Mouse (Mus musculus) kidney, embryonic 14.5 days (tissue): ENCODE results near the gene Asic2. TPM values are rescaled to one million over a fixed set of nuclear protein-coding genes. Genes with fewer than 3 reads are reported as not detected.

Source experiments
- ATAC-seq: fragments of 200-750 bp; cut with Nextera tagmentation; 2 replicates; pipeline ENCODE4 v1.8.0; 2017; ENCODE audit warnings: moderate number of reproducible peaks, mild to moderate bottlenecking, moderate TSS enrichment, moderate library complexity; ENCODE audit not compliant: low FRiP score, low TSS enrichment
- H3K27ac ChIP-seq: fragments of 300-500 bp; sonication (generic); 2 replicates; pipeline ENCODE4 v1.5.1; 2014; ENCODE audit warnings: low read depth, mild to moderate bottlenecking, low read length, moderate library complexity, mixed read lengths
- H3K27me3 ChIP-seq: fragments of 300-500 bp; sonication (generic); 2 replicates; pipeline ENCODE4 v1.6.1; 2014; ENCODE audit warnings: mild to moderate bottlenecking, low read length; ENCODE audit not compliant: control insufficient read depth, insufficient read depth
- H3K36me3 ChIP-seq: fragments of 300-500 bp; sonication (generic); 2 replicates; pipeline ENCODE4 v1.6.1; 2014; ENCODE audit warnings: low read length, mixed read lengths; ENCODE audit not compliant: control insufficient read depth, insufficient read depth
- H3K4me1 ChIP-seq: fragments of 300-500 bp; sonication (generic); 2 replicates; pipeline ENCODE4 v1.6.1; 2014; ENCODE audit warnings: low read length, mixed read lengths; ENCODE audit not compliant: control insufficient read depth, insufficient read depth
- H3K4me2 ChIP-seq: fragments of 300-500 bp; sonication (generic); replicated peaks from 2 replicates; pipeline ENCODE4 v1.6.1; 2014; ENCODE audit warnings: low read depth, mild to moderate bottlenecking, low read length
- H3K4me3 ChIP-seq: fragments of 300-500 bp; sonication (generic); 2 replicates; pipeline ENCODE4 v1.5.1; 2014; ENCODE audit warnings: mild to moderate bottlenecking, low read length
- H3K9ac ChIP-seq: fragments of 300-500 bp; sonication (generic); 2 replicates; pipeline ENCODE4 v1.6.1; 2014; ENCODE audit warnings: low read depth, mild to moderate bottlenecking, low read length, moderate library complexity
- H3K9me3 ChIP-seq: fragments of 300-500 bp; sonication (generic); 2 replicates; pipeline ENCODE4 v1.6.1; 2016; ENCODE audit warnings: low read length; ENCODE audit not compliant: control insufficient read depth
- WGBS: fragments of 180-500 bp; shearing (Covaris S2); extraction: QIAGEN DNeasy Blood & Tissue Kit; methylation state at CpG from one replicate; pipeline ENCODE4 v1.1.7; 2014; 5-methylcytosine and 5-hydroxymethylcytosine counted together
- polyA plus RNA-seq: library from polyadenylated mRNA; unstranded; fragments of >200 nt; fragmentation: Nextera tagmentation; extraction: Ambion mirVana; gene quantifications from 2 replicates; pipeline ENCODE4 v1.2.1, GENCODE M21; 2014

Gene Asic2
- polyA plus RNA-seq, 1 experiment from 2014 or later = 3.4 TPM

GRCm38 (mm10) chr11:81079237-81079636 lies 889.0 kb downstream of the Asic2 start:
- no peaks in the 10 kb centered on the region for H3K36me3 ChIP-seq
- H3K4me3 ChIP-seq = no peak overlapping the region
- H3K9ac ChIP-seq = no peak overlapping the region
- no peak overlapping the region for H3K27ac ChIP-seq
- peaks cover 14% of the 10 kb centered on the region; the same call in 1 of the 2 replicates for H3K4me1 ChIP-seq
- no peak overlapping the region for H3K4me2 ChIP-seq
- H3K27me3 ChIP-seq = no peaks in the 10 kb centered on the region
- ATAC-seq = no peak
- WGBS = 44% methylated on average over 3 of the region's 3 CpGs
- no peaks in the 10 kb centered on the region for H3K9me3 ChIP-seq

DNA sequence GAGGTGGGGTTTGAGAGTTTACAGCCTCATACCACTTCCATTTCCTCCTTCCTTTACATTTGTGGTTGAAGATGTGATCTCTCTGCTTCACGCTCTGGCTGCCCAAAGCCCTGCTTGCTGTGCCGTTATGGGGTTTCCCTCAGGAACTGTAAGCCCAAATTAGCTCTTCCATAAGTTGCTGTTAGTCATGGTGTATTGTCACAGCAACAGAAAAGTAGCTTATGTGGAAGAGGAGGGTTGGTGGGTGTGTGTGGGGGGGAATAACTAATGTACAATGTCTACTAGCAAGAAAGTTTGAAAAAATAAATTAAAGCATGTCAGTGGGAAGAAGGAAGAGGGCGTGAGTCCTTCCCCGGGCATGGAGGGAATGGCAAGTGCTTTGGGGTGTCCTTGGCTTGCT lies 896.4 kb downstream of the Asic2 start:
- no peak overlapping the region for H3K4me3 ChIP-seq
- 93% methylated on average over 4 of the region's 4 CpGs for WGBS
- ATAC-seq = no peak
- no peaks in the 10 kb centered on the region for H3K4me1 ChIP-seq
- no peaks in the 10 kb centered on the region for H3K36me3 ChIP-seq
- no peaks in the 10 kb centered on the region for H3K9me3 ChIP-seq
- no peak overlapping the region for H3K9ac ChIP-seq
- H3K4me2 ChIP-seq = no peak overlapping the region
- H3K27ac ChIP-seq = no peak overlapping the region
- no peaks in the 10 kb centered on the region for H3K27me3 ChIP-seq

GRCm38 (mm10) chr11:81065386-81065785 lies 902.9 kb downstream of the Asic2 start:
- no peak overlapping the region for H3K4me3 ChIP-seq
- H3K9me3 ChIP-seq = no peaks in the 10 kb centered on the region
- no peaks in the 10 kb centered on the region for H3K4me1 ChIP-seq
- no peak overlapping the region for H3K4me2 ChIP-seq
- H3K9ac ChIP-seq = no peak overlapping the region
- H3K27ac ChIP-seq = no peak overlapping the region
- H3K36me3 ChIP-seq = no peaks in the 10 kb centered on the region
- no peak for ATAC-seq
- 81% methylated on average over 11 of the region's 11 CpGs for WGBS
- H3K27me3 ChIP-seq = no peaks in the 10 kb centered on the region

GRCm38 (mm10) chr11:81064006-81064405 lies 904.3 kb downstream of the Asic2 start:
- Histone ChIP-seq H3K9ac (no peak overlapping the region), H3K36me3 (no peaks in the 10 kb centered on the region), H3K27me3 (no peaks in the 10 kb centered on the region), H3K4me3 (no peak overlapping the region), H3K4me1 (no peaks in the 10 kb centered on the region), H3K9me3 (no peaks in the 10 kb centered on the region), H3K4me2 (no peak overlapping the region), H3K27ac (no peak overlapping the region)
- WGBS = 77% methylated on average over 2 of the region's 2 CpGs
- ATAC-seq = no peak

DNA sequence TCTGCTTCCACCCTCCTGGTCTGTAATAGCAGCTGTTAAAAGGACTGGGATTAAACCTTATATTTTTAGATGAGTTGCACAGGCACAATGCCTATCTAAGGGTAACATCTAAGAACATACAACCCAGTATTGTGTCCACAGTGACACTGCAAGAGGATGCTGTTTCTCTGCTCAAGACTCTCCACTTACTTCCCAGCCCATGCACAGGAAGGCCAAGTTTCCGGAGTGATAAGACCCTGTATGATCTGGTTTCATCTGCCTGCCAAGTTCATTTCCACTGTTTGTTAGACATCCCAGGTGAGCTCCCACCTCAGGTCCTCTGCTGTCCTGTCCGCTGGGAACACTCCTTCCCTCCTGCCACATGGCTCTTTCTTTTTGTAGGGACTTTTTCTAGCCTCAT lies 908.2 kb downstream of the Asic2 start:
- ATAC-seq = no peak
- Histone ChIP-seq H3K9ac (no peak overlapping the region), H3K27me3 (no peaks in the 10 kb centered on the region), H3K4me1 (0 out of 2 replicates have a peak, but pooled peaks cover 4% of the 10 kb centered on the region), H3K4me3 (no peak overlapping the region), H3K27ac (no peak overlapping the region), H3K9me3 (no peaks in the 10 kb centered on the region), H3K36me3 (no peaks in the 10 kb centered on the region), H3K4me2 (no peak overlapping the region)
- 85% methylated on average over 2 of the region's 2 CpGs for WGBS

- Histone ChIP-seq H3K4me1 (0 out of 2 replicates have a peak, but pooled peaks cover 4% of the 10 kb centered on the region), H3K4me3 (no peak overlapping the region), H3K4me2 (no peak overlapping the region), H3K9me3 (no peaks in the 10 kb centered on the region), H3K36me3 (no peaks in the 10 kb centered on the region), H3K9ac (no peak overlapping the region), H3K27me3 (no peaks in the 10 kb centered on the region), H3K27ac (no peak overlapping the region)
- no peak for ATAC-seq
- 85% methylated on average over 9 of the region's 9 CpGs for WGBS
Observed at GRCm38 (mm10) chr11:81059546-81059945, 908.7 kb downstream of the Asic2 start.

DNA sequence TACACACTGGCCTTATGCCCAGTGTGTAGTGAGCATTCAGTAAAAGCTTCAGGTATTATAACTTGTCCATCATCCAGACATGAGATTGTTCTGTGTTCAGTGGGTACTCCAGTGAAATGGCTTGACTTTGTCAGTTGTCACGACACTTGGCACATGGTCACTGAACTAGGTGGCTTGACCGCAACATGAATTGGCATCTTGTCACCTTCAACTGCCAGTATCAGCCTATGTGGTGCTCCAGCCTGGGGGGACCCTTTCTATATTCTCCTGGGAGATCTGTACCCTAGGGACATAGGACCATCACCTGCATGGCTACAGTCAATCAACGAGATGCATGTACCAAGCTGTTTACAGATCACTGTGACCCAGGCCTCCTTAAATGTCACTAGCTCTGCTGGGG lies 910.8 kb downstream of the Asic2 start:
- Histone ChIP-seq H3K4me2 (no peak overlapping the region), H3K27ac (no peak overlapping the region), H3K9me3 (no peaks in the 10 kb centered on the region), H3K4me1 (0 out of 2 replicates have a peak, but pooled peaks cover 4% of the 10 kb centered on the region), H3K36me3 (no peaks in the 10 kb centered on the region), H3K9ac (no peak overlapping the region), H3K4me3 (no peak overlapping the region), H3K27me3 (no peaks in the 10 kb centered on the region)
- no peak for ATAC-seq
- 79% methylated on average over 3 of the region's 3 CpGs for WGBS

DNA sequence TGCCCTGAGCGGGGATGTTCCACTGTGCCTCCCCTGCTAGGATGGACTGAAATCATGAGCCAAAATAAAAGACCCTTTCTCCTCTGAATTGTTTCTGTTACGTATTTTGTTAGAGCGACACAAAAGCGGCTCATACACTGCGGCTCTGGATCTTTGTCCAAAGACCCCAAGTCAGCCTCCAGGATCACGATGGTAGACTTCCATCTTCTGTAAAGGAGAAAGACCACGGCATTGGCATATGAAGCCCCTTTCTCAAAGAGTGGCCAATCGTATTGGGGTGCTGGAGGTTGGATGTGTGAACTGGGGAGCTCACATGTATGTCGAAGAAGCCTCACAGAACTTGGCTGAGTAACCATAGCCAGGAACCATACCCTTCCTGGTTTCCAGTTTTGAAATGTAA lies 911.5 kb downstream of the Asic2 start:
- Histone ChIP-seq H3K4me2 (no peak overlapping the region), H3K9me3 (no peaks in the 10 kb centered on the region), H3K27me3 (no peaks in the 10 kb centered on the region), H3K27ac (no peak overlapping the region), H3K4me3 (no peak overlapping the region), H3K9ac (no peak overlapping the region), H3K36me3 (no peaks in the 10 kb centered on the region), H3K4me1 (0 out of 2 replicates have a peak, but pooled peaks cover 4% of the 10 kb centered on the region)
- WGBS = 95% methylated on average over 9 of the region's 9 CpGs
- no peak for ATAC-seq

DNA sequence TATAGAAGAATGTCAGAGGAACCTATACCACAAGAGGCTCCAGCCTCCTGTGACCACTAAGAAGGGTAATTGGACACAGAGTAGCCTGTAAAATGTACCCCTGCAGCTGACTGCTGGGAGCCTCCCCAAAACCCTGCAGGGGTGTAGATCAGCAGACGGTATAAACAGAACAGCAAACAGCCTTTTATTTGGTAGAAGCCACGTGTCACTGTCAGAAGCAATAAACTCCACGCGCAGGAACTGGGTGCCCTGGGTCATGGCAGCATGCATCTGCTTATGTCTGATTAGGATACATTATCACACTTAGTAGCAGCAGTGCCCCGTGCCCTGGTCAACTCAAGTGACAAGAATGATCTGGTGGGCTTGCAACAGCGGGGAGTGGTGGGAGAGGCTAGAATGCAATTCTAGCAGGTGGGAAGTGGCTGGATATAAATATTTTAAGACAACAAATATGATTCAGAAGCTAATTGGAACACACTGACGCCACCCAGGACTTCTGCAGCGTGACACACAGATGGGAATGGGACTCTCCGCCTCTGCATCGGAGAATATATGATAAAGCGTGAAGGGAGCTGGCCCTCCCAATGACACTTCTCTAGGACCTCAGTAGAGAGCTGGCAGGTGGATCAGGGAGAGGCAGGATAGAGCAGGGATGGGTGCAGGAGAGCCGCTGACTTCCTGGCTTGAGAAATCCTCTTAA lies 912.7 kb downstream of the Asic2 start:
- H3K36me3 ChIP-seq = no peaks in the 10 kb centered on the region
- H3K4me3 ChIP-seq = no peak overlapping the region
- WGBS = 72% methylated on average over 12 of the region's 12 CpGs
- no peak overlapping the region for H3K9ac ChIP-seq
- H3K4me1 ChIP-seq = peaks cover 8% of the 10 kb centered on the region; the same call in 1 of the 2 replicates
- H3K27ac ChIP-seq = no peak overlapping the region
- ATAC-seq = no peak
- no peaks in the 10 kb centered on the region for H3K9me3 ChIP-seq
- no peak overlapping the region for H3K4me2 ChIP-seq
- no peaks in the 10 kb centered on the region for H3K27me3 ChIP-seq
